22 mouse cellular contexts compared by ENCODE assay signal in genomic region chr6:113272365-113272764, GRCm38 (mm10). TPM values are rescaled to one million over a fixed set of nuclear protein-coding genes. Genes with fewer than 3 reads are reported as not detected.
DNase-seq lines count a peak whose midpoint lies in the region; ATAC-seq and TF ChIP-seq lines count a peak whose summit lies in the region.
"Had no signal": no experiment of that assay in that cellular context is flagged by ENCODE, and none has a peak within 500 bp of the region (broad histone marks: within the 10 kb centered on the region; RNA-seq: fewer than 3 reads in every experiment).

No protein-coding gene starts in this region.

- H3K27ac ChIP-seq in hindbrain, embryonic 16.5 days (ENCODE audit: low read depth, low read length): no peak overlapping the region; the same call in 1 of the 2 replicates
- H3K27ac ChIP-seq in hindbrain, embryonic 14.5 days: no peak overlapping the region
- no peak overlapping the region for H3K27ac ChIP-seq in hindbrain, postnatal 0 days
- H3K27ac ChIP-seq in hindbrain, embryonic 12.5 days: no peak overlapping the region
- no peak overlapping the region for H3K27ac ChIP-seq in midbrain, postnatal 0 days (ENCODE audit: low read depth, low read length)
- H3K27ac ChIP-seq in midbrain, embryonic 10.5 days (replicated peaks): no peak overlapping the region
- 0 out of 2 replicates have a peak overlapping the region, but pooled peaks have one; percentile 15 for H3K27ac ChIP-seq in spleen, adult 2 months (ENCODE audit: insufficient read depth, low read length)

- TF ChIP-seq POLR2A in spleen, adult 2 months (IDR thresholded peaks at IDR 0.05; ENCODE audit: low read depth, low read length): no peak

- H3K4me1 ChIP-seq in hindbrain, embryonic 16.5 days (ENCODE audit: control insufficient read depth, insufficient read depth, low read depth, low read length): no peaks in the 10 kb centered on the region
- no peaks in the 10 kb centered on the region for H3K4me1 ChIP-seq in hindbrain, embryonic 14.5 days (replicated peaks; ENCODE audit: control insufficient read depth, insufficient read depth, low read length)
- no peaks in the 10 kb centered on the region for H3K4me1 ChIP-seq in hindbrain, postnatal 0 days (ENCODE audit: insufficient read depth, low read length)
- H3K4me1 ChIP-seq in hindbrain, embryonic 12.5 days: no peaks in the 10 kb centered on the region
- H3K4me1 ChIP-seq in midbrain, postnatal 0 days (ENCODE audit: insufficient read depth, low read length): no peaks in the 10 kb centered on the region
- H3K4me1 ChIP-seq in midbrain, embryonic 10.5 days: no peaks in the 10 kb centered on the region
- H3K4me1 ChIP-seq in spleen, adult 2 months (ENCODE audit: control insufficient read depth, insufficient read depth, insufficient read length): no peaks in the 10 kb centered on the region

- H3K36me3 ChIP-seq in hindbrain, embryonic 16.5 days (ENCODE audit: control insufficient read depth, insufficient read depth, low read length): peaks cover 44% of the 10 kb centered on the region
- peaks cover 91% of the 10 kb centered on the region for H3K36me3 ChIP-seq in hindbrain, embryonic 14.5 days (replicated peaks; ENCODE audit: control insufficient read depth, insufficient read depth)
- peaks cover 59% of the 10 kb centered on the region for H3K36me3 ChIP-seq in hindbrain, postnatal 0 days (ENCODE audit: insufficient read depth, low read length)
- H3K36me3 ChIP-seq in hindbrain, embryonic 12.5 days: peaks cover 77% of the 10 kb centered on the region
- H3K36me3 ChIP-seq in midbrain, postnatal 0 days (ENCODE audit: insufficient read depth, low read length): peaks cover 70% of the 10 kb centered on the region
- H3K36me3 ChIP-seq in midbrain, embryonic 10.5 days: peaks cover 93% of the 10 kb centered on the region
- H3K36me3 ChIP-seq in spleen, adult 2 months (ENCODE audit: control insufficient read depth, insufficient read depth, low read length): peaks cover 43% of the 10 kb centered on the region

- 85% methylated on average over 3 of the region's 3 CpGs for WGBS in hindbrain, embryonic 16.5 days
- 87% methylated on average over 3 of the region's 3 CpGs for WGBS in hindbrain, embryonic 14.5 days
- 78% methylated on average over 3 of the region's 3 CpGs for WGBS in hindbrain, postnatal 0 days
- 88% methylated on average over 3 of the region's 3 CpGs for WGBS in hindbrain, embryonic 12.5 days
- WGBS in midbrain, postnatal 0 days: 77% methylated on average over 3 of the region's 3 CpGs
- 83% methylated on average over 3 of the region's 3 CpGs for WGBS in midbrain, embryonic 10.5 days
- 83% methylated on average over 3 of the region's 3 CpGs for WGBS in spleen, adult 2 months

- H3K27me3 ChIP-seq in hindbrain, embryonic 16.5 days (replicated peaks; ENCODE audit: control insufficient read depth, insufficient read depth, low read length): no peaks in the 10 kb centered on the region
- no peaks in the 10 kb centered on the region for H3K27me3 ChIP-seq in hindbrain, embryonic 14.5 days (ENCODE audit: control insufficient read depth, insufficient read depth, low read length)
- H3K27me3 ChIP-seq in hindbrain, postnatal 0 days (ENCODE audit: insufficient read depth, low read length): no peaks in the 10 kb centered on the region
- no peaks in the 10 kb centered on the region for H3K27me3 ChIP-seq in hindbrain, embryonic 12.5 days
- no peaks in the 10 kb centered on the region for H3K27me3 ChIP-seq in midbrain, postnatal 0 days (ENCODE audit: insufficient read depth, low read length)
- no peaks in the 10 kb centered on the region for H3K27me3 ChIP-seq in midbrain, embryonic 10.5 days (ENCODE audit: low read depth, poor library complexity, severe bottlenecking)
- H3K27me3 ChIP-seq in spleen, adult 2 months (ENCODE audit: control insufficient read depth, insufficient read depth, low read length): no peaks in the 10 kb centered on the region
- H3K27me3 ChIP-seq: CH12.LX, Patski had no signal

- no peak overlapping the region for H3K4me3 ChIP-seq in hindbrain, embryonic 16.5 days (ENCODE audit: low read length)
- no peak overlapping the region for H3K4me3 ChIP-seq in hindbrain, embryonic 14.5 days (replicated peaks; ENCODE audit: low read length)
- H3K4me3 ChIP-seq in hindbrain, postnatal 0 days (ENCODE audit: low read length): no peak overlapping the region
- H3K4me3 ChIP-seq in hindbrain, embryonic 12.5 days: no peak overlapping the region
- no peak overlapping the region for H3K4me3 ChIP-seq in midbrain, postnatal 0 days (ENCODE audit: low read depth, low read length)
- no peak overlapping the region for H3K4me3 ChIP-seq in midbrain, embryonic 10.5 days
- no peak overlapping the region for H3K4me3 ChIP-seq in spleen, adult 2 months (ENCODE audit: extremely low read depth, insufficient read depth, insufficient read length)

- no peaks in the 10 kb centered on the region for H3K9me3 ChIP-seq in hindbrain, embryonic 16.5 days (ENCODE audit: control insufficient read depth, low read length)
- no peaks in the 10 kb centered on the region for H3K9me3 ChIP-seq in hindbrain, embryonic 14.5 days (ENCODE audit: control insufficient read depth, low read length)
- H3K9me3 ChIP-seq in hindbrain, postnatal 0 days (ENCODE audit: low read length): no peaks in the 10 kb centered on the region
- H3K9me3 ChIP-seq in hindbrain, embryonic 12.5 days (replicated peaks): no peaks in the 10 kb centered on the region
- no peaks in the 10 kb centered on the region for H3K9me3 ChIP-seq in midbrain, postnatal 0 days (ENCODE audit: low read length)
- no peaks in the 10 kb centered on the region for H3K9me3 ChIP-seq in midbrain, embryonic 10.5 days (replicated peaks)
- H3K9me3 ChIP-seq: G1E had no signal

- TF ChIP-seq CTCF in hindbrain, postnatal 0 days (IDR thresholded peaks at IDR 0.05; ENCODE audit: low read depth): no peak
- TF ChIP-seq CTCF in midbrain, postnatal 0 days (IDR thresholded peaks at IDR 0.05): no peak
- TF ChIP-seq CTCF in spleen, adult 2 months (IDR thresholded peaks at IDR 0.05; ENCODE audit: extremely low read depth, insufficient read depth, insufficient read length, insufficient replicate concordance): no peak

- DNase-seq in hindbrain, embryonic 14.5 days (ENCODE audit: low spot score): no peak
- DNase-seq in hindbrain, postnatal 0 days (ENCODE audit: low spot score): peak; percentile 16
- DNase-seq in midbrain, postnatal 0 days (ENCODE audit: low spot score): peak; percentile 26
- no peak for DNase-seq in midbrain, embryonic 10.5 days (ENCODE audit: low spot score)
- no peak for DNase-seq in spleen, adult 2 months (ENCODE audit: low read depth in 1 of 2, low spot score in 2 of 2)
- no peak for DNase-seq in spleen, postnatal 14 days (ENCODE audit: low spot score in 2 of 2)
- DNase-seq: adrenal gland, adult 2 months; adrenal gland, adult 8-10 months; adrenal gland, postnatal 10 days; adrenal gland, postnatal 14 days; adrenal gland, postnatal 25 days; adrenal gland, postnatal 36 days; B cell, adult 2 months; cerebellum, adult 11 months; cerebellum, adult 11-12 months had no signal

- ATAC-seq in hindbrain, embryonic 16.5 days: peak; percentile 68; the same call in 1 of the 2 replicates
- no peak for ATAC-seq in hindbrain, embryonic 14.5 days (ENCODE audit: low FRiP score)
- ATAC-seq in hindbrain, postnatal 0 days: peak; percentile 67; the same call in 1 of the 2 replicates
- no peak for ATAC-seq in hindbrain, embryonic 12.5 days (ENCODE audit: low FRiP score)
- no peak for ATAC-seq in midbrain, postnatal 0 days (ENCODE audit: low FRiP score)
- ATAC-seq: activated CD4-positive, CD25-positive, alpha-beta regulatory T cell, adult 4 months; CD4-positive, CD25-positive, alpha-beta regulatory T cell, adult 4 months; Patski had no signal

- no peak overlapping the region for H3K4me2 ChIP-seq in hindbrain, embryonic 16.5 days (ENCODE audit: low read length)
- H3K4me2 ChIP-seq in hindbrain, embryonic 14.5 days (replicated peaks): no peak overlapping the region
- H3K4me2 ChIP-seq in hindbrain, postnatal 0 days (ENCODE audit: low read depth, low read length): no peak overlapping the region
- H3K4me2 ChIP-seq in hindbrain, embryonic 12.5 days (replicated peaks): no peak overlapping the region
- H3K4me2 ChIP-seq in midbrain, postnatal 0 days (ENCODE audit: low read depth, low read length, poor library complexity, severe bottlenecking): no peak overlapping the region

- no peak overlapping the region for H3K9ac ChIP-seq in hindbrain, embryonic 16.5 days (ENCODE audit: low read depth, low read length)
- no peak overlapping the region for H3K9ac ChIP-seq in hindbrain, embryonic 14.5 days
- no peak overlapping the region for H3K9ac ChIP-seq in hindbrain, postnatal 0 days (replicated peaks; ENCODE audit: low read length)
- no peak overlapping the region for H3K9ac ChIP-seq in hindbrain, embryonic 12.5 days
- H3K9ac ChIP-seq in midbrain, postnatal 0 days (replicated peaks; ENCODE audit: low read length, poor library complexity, severe bottlenecking): no peak overlapping the region

RNA-seq across cellular contexts. Expression of gene Cpne9, which starts 9.7 kb away (rescaled TPM):
- 9.1 and 9.6 TPM in 2 replicates for polyA plus RNA-seq in hindbrain, embryonic 16.5 days (2015; fragmentation: Nextera tagmentation; extraction: Ambion mirVana)
- polyA plus RNA-seq in hindbrain, embryonic 14.5 days (2014; fragmentation: Nextera tagmentation; extraction: Ambion mirVana): 2.4 and 5.0 TPM in 2 replicates
- 4.2 and 16.9 TPM in 2 replicates for total RNA-seq in hindbrain, postnatal 0 days (2014; rRNA removed)
- 16.1 and 18.6 TPM in 2 replicates for polyA plus RNA-seq in hindbrain, postnatal 0 days (2015; fragmentation: Nextera tagmentation; extraction: Ambion mirVana)
- 0.39 and 0.42 TPM in 2 replicates for polyA plus RNA-seq in hindbrain, embryonic 12.5 days (2016; fragmentation: Nextera tagmentation; extraction: Ambion mirVana)
- total RNA-seq in midbrain, postnatal 0 days (2014; rRNA removed): 10.3 and 23.4 TPM in 2 replicates
- 7.9 and 9.1 TPM in 2 replicates for polyA plus RNA-seq in midbrain, postnatal 0 days (2015; fragmentation: Nextera tagmentation; extraction: Ambion mirVana)
- polyA plus RNA-seq in midbrain, embryonic 10.5 days (2016; fragmentation: Nextera tagmentation; extraction: Ambion mirVana): 0.27 and 0.38 TPM in 2 replicates
- 0.13 and 0.23 TPM in 2 replicates for polyA plus RNA-seq in spleen, adult 2 months (2012; rRNA removed)

RNA-seq across cellular contexts. Expression of gene Brpf1, which starts 34.6 kb away (rescaled TPM):
- 12.4 and 15.5 TPM in 2 replicates for polyA plus RNA-seq in hindbrain, embryonic 16.5 days (2015; fragmentation: Nextera tagmentation; extraction: Ambion mirVana)
- 17.5 and 18.1 TPM in 2 replicates for polyA plus RNA-seq in hindbrain, embryonic 14.5 days (2014; fragmentation: Nextera tagmentation; extraction: Ambion mirVana)
- 34.4 and 34.6 TPM in 2 replicates for total RNA-seq in hindbrain, postnatal 0 days (2014; rRNA removed)
- polyA plus RNA-seq in hindbrain, postnatal 0 days (2015; fragmentation: Nextera tagmentation; extraction: Ambion mirVana): 12.3 and 12.8 TPM in 2 replicates
- 28.2 and 28.4 TPM in 2 replicates for polyA plus RNA-seq in hindbrain, embryonic 12.5 days (2016; fragmentation: Nextera tagmentation; extraction: Ambion mirVana)
- 22.1 and 28.1 TPM in 2 replicates for total RNA-seq in midbrain, postnatal 0 days (2014; rRNA removed)
- polyA plus RNA-seq in midbrain, postnatal 0 days (2015; fragmentation: Nextera tagmentation; extraction: Ambion mirVana): 9.0 and 10.0 TPM in 2 replicates
- 22.4 and 26.2 TPM in 2 replicates for polyA plus RNA-seq in midbrain, embryonic 10.5 days (2016; fragmentation: Nextera tagmentation; extraction: Ambion mirVana)
- polyA plus RNA-seq in spleen, adult 2 months (2012; rRNA removed): 24.2 and 26.3 TPM in 2 replicates

RNA-seq across cellular contexts. Expression of gene Mtmr14, which starts 34.7 kb away (rescaled TPM):
- 34.1 and 34.6 TPM in 2 replicates for polyA plus RNA-seq in hindbrain, embryonic 16.5 days (2015; fragmentation: Nextera tagmentation; extraction: Ambion mirVana)
- polyA plus RNA-seq in hindbrain, embryonic 14.5 days (2014; fragmentation: Nextera tagmentation; extraction: Ambion mirVana): 36.3 and 36.7 TPM in 2 replicates
- total RNA-seq in hindbrain, postnatal 0 days (2014; rRNA removed): 48.9 and 49.8 TPM in 2 replicates
- 29.1 and 34.8 TPM in 2 replicates for polyA plus RNA-seq in hindbrain, postnatal 0 days (2015; fragmentation: Nextera tagmentation; extraction: Ambion mirVana)
- 43.3 and 43.8 TPM in 2 replicates for polyA plus RNA-seq in hindbrain, embryonic 12.5 days (2016; fragmentation: Nextera tagmentation; extraction: Ambion mirVana)
- 39.0 and 42.5 TPM in 2 replicates for total RNA-seq in midbrain, postnatal 0 days (2014; rRNA removed)
- polyA plus RNA-seq in midbrain, postnatal 0 days (2015; fragmentation: Nextera tagmentation; extraction: Ambion mirVana): 29.4 and 30.5 TPM in 2 replicates
- 49.2 and 51.0 TPM in 2 replicates for polyA plus RNA-seq in midbrain, embryonic 10.5 days (2016; fragmentation: Nextera tagmentation; extraction: Ambion mirVana)
- 47.4 and 64.4 TPM in 2 replicates for polyA plus RNA-seq in spleen, adult 2 months (2012; rRNA removed)

RNA-seq across cellular contexts. Expression of gene Ogg1, which starts 54.4 kb away (rescaled TPM):
- polyA plus RNA-seq in hindbrain, embryonic 16.5 days (2015; fragmentation: Nextera tagmentation; extraction: Ambion mirVana): 7.0 and 10.6 TPM in 2 replicates
- 8.4 and 9.0 TPM in 2 replicates for polyA plus RNA-seq in hindbrain, embryonic 14.5 days (2014; fragmentation: Nextera tagmentation; extraction: Ambion mirVana)
- total RNA-seq in hindbrain, postnatal 0 days (2014; rRNA removed): 14.6 and 17.9 TPM in 2 replicates
- 8.6 and 8.9 TPM in 2 replicates for polyA plus RNA-seq in hindbrain, postnatal 0 days (2015; fragmentation: Nextera tagmentation; extraction: Ambion mirVana)
- polyA plus RNA-seq in hindbrain, embryonic 12.5 days (2016; fragmentation: Nextera tagmentation; extraction: Ambion mirVana): 11.1 and 12.0 TPM in 2 replicates
- 10.8 and 14.8 TPM in 2 replicates for total RNA-seq in midbrain, postnatal 0 days (2014; rRNA removed)
- polyA plus RNA-seq in midbrain, postnatal 0 days (2015; fragmentation: Nextera tagmentation; extraction: Ambion mirVana): 7.3 and 8.9 TPM in 2 replicates
- polyA plus RNA-seq in midbrain, embryonic 10.5 days (2016; fragmentation: Nextera tagmentation; extraction: Ambion mirVana): 16.1 and 18.8 TPM in 2 replicates
- polyA plus RNA-seq in spleen, adult 2 months (2012; rRNA removed): 13.0 and 14.8 TPM in 2 replicates

Comparison
In these comparisons a context has a peak if more than half of its experiments do, and no peak if none do; other contexts are left out.
1. ATAC-seq: peak in hindbrain, embryonic 16.5 days (single experiment) and hindbrain, postnatal 0 days (single experiment); none in hindbrain, embryonic 14.5 days (single experiment), hindbrain, embryonic 12.5 days (single experiment) and midbrain, postnatal 0 days (single experiment).
2. DNase-seq: peak in hindbrain, postnatal 0 days (single experiment) and midbrain, postnatal 0 days (single experiment); none in hindbrain, embryonic 14.5 days (single experiment), midbrain, embryonic 10.5 days (single experiment), spleen, adult 2 months (0 of 2) and spleen, postnatal 14 days (0 of 2).